Mouse (Mus musculus) small intestine, adult 2 months (tissue): ENCODE data around the gene Cenps. TPM values are rescaled to one million over a fixed set of nuclear protein-coding genes. Genes with fewer than 3 reads are reported as not detected.
A peak's percentile ranks its signal among the peaks of the same experiment; 100 is the strongest.
"Not testable (repeated sequence)": the region's sequence is repeated elsewhere in the genome, so short reads cannot be mapped to it uniquely, and the experiment has no call there.

ENCODE experiments used
- H3K27ac ChIP-seq: fragments of 200-500 bp; 2 replicates; pipeline ENCODE4 v1.5.1; 2012; ENCODE audit warnings: low read depth, low read length, control low read depth, inconsistent platforms; ENCODE audit not compliant: insufficient read depth
- H3K27me3 ChIP-seq: fragments of 200-500 bp; 2 replicates; pipeline ENCODE4 v1.6.1; 2012; ENCODE audit warnings: mild to moderate bottlenecking, moderate library complexity, low read length, inconsistent platforms; ENCODE audit not compliant: control insufficient read depth, insufficient read depth
- H3K36me3 ChIP-seq: fragments of 200-500 bp; 2 replicates; pipeline ENCODE4 v1.6.1; 2012; ENCODE audit warnings: mild to moderate bottlenecking, low read length, control low read depth, inconsistent platforms; ENCODE audit not compliant: control insufficient read depth, insufficient read depth
- H3K4me1 ChIP-seq: fragments of 200-500 bp; 2 replicates; pipeline ENCODE4 v1.6.1; 2012; ENCODE audit warnings: low read length, inconsistent platforms, mixed read lengths; ENCODE audit not compliant: control insufficient read depth, insufficient read depth, insufficient read length
- H3K4me3 ChIP-seq: fragments of 200-500 bp; 2 replicates; pipeline ENCODE4 v1.5.1; 2012; ENCODE audit warnings: low read depth, mild to moderate bottlenecking, control low read depth, inconsistent platforms, low read length, moderate library complexity
- CTCF ChIP-seq: fragments of 200-500 bp; IDR thresholded peaks from 2 replicates; pipeline ENCODE4 v1.5.1; 2012; ENCODE audit warnings: low read depth, mild to moderate bottlenecking, control low read depth, inconsistent platforms, low read length, moderate library complexity, mixed read lengths; ENCODE audit not compliant: insufficient replicate concordance, insufficient read length; ENCODE audit errors: extremely low read depth
- POLR2A ChIP-seq: fragments of 200-500 bp; IDR thresholded peaks from 2 replicates; pipeline ENCODE4 v1.6.1; 2012; ENCODE audit warnings: low read depth, mild to moderate bottlenecking, control low read depth, inconsistent platforms, low read length, moderate library complexity
- WGBS: fragments of 180-500 bp; shearing (Covaris S2); methylation state at CpG from one replicate; pipeline ENCODE4 v1.1.7; 2018; 5-methylcytosine and 5-hydroxymethylcytosine counted together
- polyA plus RNA-seq: library from polyadenylated mRNA; depleted of rRNA; stranded (reverse); fragments of >200 nt; gene quantifications from 2 replicates; pipeline ENCODE4 v1.2.3, GENCODE M21; 2012

The Cenps gene
- polyA plus RNA-seq, 1 experiment, result 1.9 TPM

DNA sequence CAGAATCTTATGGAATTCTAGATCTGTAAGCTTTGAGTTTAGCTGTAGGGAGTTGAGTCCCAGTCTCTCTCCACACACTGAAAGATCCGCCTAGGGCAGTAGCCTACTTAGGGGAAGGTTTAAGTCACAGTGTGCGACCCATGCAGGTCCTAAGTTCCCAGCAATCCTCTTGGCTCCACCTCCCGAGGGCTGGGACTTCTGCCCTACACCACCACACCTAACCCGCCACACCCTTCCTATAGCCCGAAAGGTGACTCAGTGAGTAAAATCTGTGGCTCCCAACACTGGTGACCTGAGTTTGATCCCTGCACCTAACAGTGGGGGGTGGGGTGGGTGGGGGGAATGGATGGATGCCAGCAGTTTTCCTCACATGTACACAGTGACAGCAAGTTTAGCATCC is 14.0 kb downstream of the Cenps start:
- 36% methylated on average over 5 of the region's 5 CpGs for WGBS
- no peaks in the 10 kb centered on the region for H3K27me3 ChIP-seq
- TF ChIP-seq CTCF, result no peak
- no peak for TF ChIP-seq POLR2A
- H3K4me3 ChIP-seq, result no peak overlapping the region
- H3K4me1 ChIP-seq, result peaks cover 2% of the 10 kb centered on the region
- peaks cover 13% of the 10 kb centered on the region for H3K36me3 ChIP-seq
- H3K27ac ChIP-seq, result no peak overlapping the region

DNA sequence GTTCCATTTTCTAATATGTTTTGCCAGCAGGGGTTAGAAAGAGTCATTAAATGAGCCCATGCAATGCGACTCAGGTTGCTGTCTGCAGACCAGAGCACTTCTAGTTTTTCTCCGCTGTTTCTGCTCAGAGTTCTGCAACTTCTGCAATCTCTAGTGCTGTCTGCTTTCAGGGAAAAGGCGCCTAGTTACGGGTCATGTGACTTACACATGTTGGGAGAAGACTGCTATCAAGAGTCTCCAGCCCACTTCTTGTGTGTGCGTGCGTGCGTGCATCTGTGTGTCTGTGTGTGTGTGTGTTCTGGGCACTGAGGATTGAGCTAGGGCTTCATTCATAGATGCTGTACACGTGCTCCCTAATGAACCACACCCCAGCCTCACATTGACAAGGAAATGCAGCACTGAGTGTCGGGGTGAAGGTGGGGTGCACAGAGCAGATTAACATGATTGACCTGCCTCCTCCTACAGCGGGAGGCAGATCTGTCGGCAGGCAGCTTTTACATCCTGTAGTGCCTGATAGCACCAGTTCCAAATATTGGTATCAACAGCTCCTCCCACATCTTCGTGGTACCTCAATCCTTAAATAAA is 17.4 kb downstream of the Cenps start:
- 74% methylated on average over 12 of the region's 12 CpGs for WGBS
- H3K4me1 ChIP-seq, H3K4me3 ChIP-seq, H3K27ac ChIP-seq, H3K27me3 ChIP-seq: not testable (repeated sequence)
- peaks cover 25% of the 10 kb centered on the region for H3K36me3 ChIP-seq

DNA sequence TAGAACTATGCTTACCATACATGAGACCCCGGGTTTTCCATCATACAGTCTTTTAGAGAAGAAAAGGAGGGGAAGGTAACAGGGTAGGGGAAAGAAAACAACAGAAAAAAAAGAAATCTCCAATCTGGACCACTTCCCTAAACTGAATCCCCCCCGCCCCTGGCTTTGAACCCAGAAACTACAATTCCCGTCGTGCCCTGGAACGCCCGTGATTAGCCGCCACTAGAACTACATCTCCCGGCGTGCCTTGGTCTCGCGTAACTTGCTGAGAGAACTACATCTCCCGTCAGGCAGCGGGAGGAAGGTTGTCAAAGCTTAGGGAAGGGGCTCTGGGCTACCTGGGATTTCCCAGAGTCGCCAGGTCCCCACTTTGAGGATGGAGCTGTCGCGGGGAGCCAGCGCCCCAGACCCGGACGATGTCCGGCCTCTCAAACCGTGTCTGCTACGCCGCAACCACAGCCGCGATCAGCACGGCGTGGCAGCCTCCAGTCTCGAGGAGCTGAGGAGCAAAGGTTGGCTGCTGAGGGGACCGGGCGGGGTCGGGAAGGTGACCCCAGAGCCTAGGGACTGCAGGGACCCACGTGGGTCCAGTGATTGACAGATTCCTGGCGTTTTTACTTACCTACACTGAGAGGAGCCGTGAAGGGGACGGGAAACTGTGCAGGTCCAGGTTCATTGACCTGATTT is 33.4 kb downstream of the Cenps start, which contains the start of gene Dffa:
TSS of gene Dffa (plus strand) at position 272 of the 687 bp plus-strand sequence.
- Histone ChIP-seq H3K27me3 (no peaks in the 10 kb centered on the region), H3K4me1 (peaks cover 2% of the 10 kb centered on the region; the same call in 1 of the 2 replicates), H3K27ac (no peak within 1 kb of the TSS), H3K4me3 (peak within 1 kb of the TSS; percentile 85), H3K36me3 (peaks cover 17% of the 10 kb centered on the region)
- no peak for TF ChIP-seq POLR2A
- no peak for TF ChIP-seq CTCF
- WGBS, result 1% methylated on average over 35 of the region's 35 CpGs

DNA sequence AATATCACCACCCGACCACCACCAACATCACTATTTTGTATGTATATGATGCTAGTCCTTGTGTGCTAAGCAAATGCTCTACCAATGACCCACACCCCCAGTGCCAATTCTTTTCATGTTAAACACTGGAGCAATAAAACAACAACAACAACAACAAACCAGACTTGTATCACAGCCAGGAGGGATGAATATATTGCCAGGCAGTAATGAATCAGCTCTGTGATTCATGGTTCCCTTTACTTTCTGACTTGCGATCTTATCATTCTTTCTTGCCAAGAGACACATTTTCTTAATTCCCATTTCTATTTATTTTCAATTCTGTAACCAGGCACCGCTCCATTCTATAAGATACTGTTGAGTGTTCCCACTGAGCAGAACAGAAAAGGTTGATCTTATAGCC is 36.0 kb downstream of the Cenps start:
- peaks cover 3% of the 10 kb centered on the region for H3K36me3 ChIP-seq
- no peaks in the 10 kb centered on the region for H3K27me3 ChIP-seq
- no peak overlapping the region for H3K27ac ChIP-seq
- no peak for TF ChIP-seq CTCF
- no peak for TF ChIP-seq POLR2A
- peaks cover 9% of the 10 kb centered on the region; the same call in 1 of the 2 replicates for H3K4me1 ChIP-seq
- H3K4me3 ChIP-seq, result no peak overlapping the region
- WGBS, result 84% methylated on average over 3 of the region's 3 CpGs

DNA sequence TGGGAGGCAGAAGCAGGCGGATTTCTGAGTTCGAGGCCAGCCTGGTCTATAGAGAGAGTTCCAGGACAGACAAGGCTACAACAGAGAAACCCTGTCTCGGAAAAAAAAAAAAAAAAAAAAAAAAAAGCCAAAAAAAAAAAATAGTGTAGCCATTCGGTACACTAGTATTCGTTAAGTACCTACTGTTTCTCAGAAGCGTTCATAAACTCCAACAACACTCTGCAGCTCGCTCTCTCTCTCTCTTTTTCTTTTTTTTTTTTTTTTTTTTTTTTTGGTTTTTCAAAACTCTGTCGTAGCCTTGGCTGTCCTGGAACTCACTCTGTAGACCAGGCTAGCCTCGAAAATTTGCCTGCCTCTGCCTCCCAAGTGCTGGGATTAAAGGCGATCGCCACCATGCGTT is 37.0 kb downstream of the Cenps start:
- H3K4me1 ChIP-seq, H3K36me3 ChIP-seq, H3K27me3 ChIP-seq, H3K4me3 ChIP-seq, H3K27ac ChIP-seq: not testable (repeated sequence)
- 82% methylated on average over 12 of the region's 12 CpGs for WGBS

DNA sequence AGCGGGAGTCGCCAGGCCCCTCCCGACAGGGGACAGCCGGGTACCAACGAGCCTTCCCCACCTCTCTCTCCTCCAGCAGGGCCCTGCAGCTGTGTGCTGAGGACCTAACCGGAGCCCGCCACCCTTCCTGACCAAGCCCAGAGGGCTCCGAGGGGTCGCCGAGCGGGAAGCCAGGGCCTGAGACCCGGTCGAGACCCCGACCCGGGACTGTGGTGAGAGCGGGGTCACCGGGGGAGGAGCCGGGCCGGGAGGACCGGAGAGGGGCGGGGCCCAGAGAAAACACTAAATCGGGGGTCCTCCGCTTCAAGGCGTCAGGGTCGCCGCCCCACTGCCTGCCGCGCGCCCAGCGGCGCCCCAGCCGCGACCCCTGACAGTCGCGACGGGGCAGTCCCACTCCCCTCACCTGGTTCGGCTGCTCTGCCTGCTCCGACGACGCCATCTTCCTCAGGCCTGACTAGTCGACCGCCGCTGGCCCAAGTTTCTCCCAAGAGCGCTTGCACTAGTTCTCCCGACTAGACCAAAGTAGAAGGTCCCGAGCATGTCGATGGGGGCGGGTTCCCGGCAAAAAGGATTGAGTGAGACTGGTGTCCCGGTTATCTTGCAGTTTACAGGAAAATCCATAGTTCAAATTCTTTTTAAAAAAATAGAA is 37.9 kb downstream of the Cenps start, which contains the start of gene Pex14:
TSS of gene Pex14 (minus strand) at position 508 of the 649 bp plus-strand sequence.
- no peak for TF ChIP-seq CTCF
- TF ChIP-seq POLR2A, result peak; percentile 43; the same call in 1 of the 2 replicates

DNA sequence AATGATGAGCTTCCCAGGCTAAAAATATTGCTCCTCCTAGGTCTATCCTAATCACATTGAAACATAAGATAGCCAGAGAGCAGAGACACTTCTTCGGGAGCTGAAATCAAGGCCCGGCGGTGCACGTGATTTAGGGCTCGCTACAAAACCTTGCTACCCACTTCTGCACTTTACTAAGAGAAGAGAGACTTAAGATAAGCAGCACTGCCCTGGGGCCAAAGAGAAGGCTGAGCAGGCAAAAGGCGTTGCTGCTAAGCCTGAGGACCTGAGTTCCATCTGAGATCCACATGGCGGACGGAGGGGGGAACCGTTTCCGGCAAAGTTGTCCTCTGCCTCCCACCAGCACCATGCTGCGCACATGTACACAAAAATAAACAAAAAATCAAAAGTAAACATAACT is 38.9 kb downstream of the Cenps start:
- no peak overlapping the region for H3K27ac ChIP-seq

More for the DNA sequence above, 37.9 kb downstream of the Cenps start, which contains the start of gene Pex14:
- Histone ChIP-seq H3K4me1 (peaks cover 8% of the 10 kb centered on the region; the same call in 1 of the 2 replicates), H3K27ac (no peak within 1 kb of the TSS), H3K4me3 (peak within 1 kb of the TSS; percentile 99), H3K27me3 (no peaks in the 10 kb centered on the region), H3K36me3 (no peaks in the 10 kb centered on the region)
- under 1% methylated on average over 50 of the region's 50 CpGs for WGBS

More for the DNA sequence above, 38.9 kb downstream of the Cenps start:
- Histone ChIP-seq H3K4me3 (peak overlapping the region; percentile 99), H3K27me3 (no peaks in the 10 kb centered on the region), H3K36me3 (peaks cover 3% of the 10 kb centered on the region; the same call in 1 of the 2 replicates), H3K4me1 (peaks cover 8% of the 10 kb centered on the region; the same call in 1 of the 2 replicates)
- 4% methylated on average over 11 of the region's 11 CpGs for WGBS
- TF ChIP-seq CTCF, result no peak
- TF ChIP-seq POLR2A, result no peak
